Mouse (Mus musculus) CD8-positive naive resting alpha-beta T cell, adult 2 months (primary cell): ENCODE measurements around the gene Eno1.

ENCODE experiments used
- DNase-seq, 2 experiments: peaks; one replicate each; pipeline ENCODE4 v3.0.0; 2022; ENCODE audit warnings: low read depth in 2 of 2, low spot score in 2 of 2

Gene Eno1

GRCm38 (mm10) chr4:150236521-150237481, at the start of gene Eno1:
Eno1 (plus strand) TSS chr4:150236721.
- DNase-seq, result peak; percentile 85 to 94

- DNase-seq, result no peak
These were observed 48.3 kb upstream of the Eno1 start for GRCm38 (mm10) chr4:150188236-150188635.

GRCm38 (mm10) chr4:150192199-150192598, 44.3 kb upstream of the Eno1 start:
- no peak for DNase-seq

- peak; percentile 35 to 57 for DNase-seq
These were observed 42.6 kb upstream of the Eno1 start for GRCm38 (mm10) chr4:150193915-150194314.

GRCm38 (mm10) chr4:150198268-150198667, 38.3 kb upstream of the Eno1 start:
- DNase-seq, result no peak

- no peak for DNase-seq
These were observed 35.3 kb upstream of the Eno1 start, which contains the start of gene Car6 for GRCm38 (mm10) chr4:150201232-150201631. Car6 (minus strand) TSS chr4:150201332.

- DNase-seq, result no peak
These were observed 33.8 kb upstream of the Eno1 start for GRCm38 (mm10) chr4:150202702-150203101.

GRCm38 (mm10) chr4:150204877-150205276, 31.6 kb upstream of the Eno1 start:
- DNase-seq, result no peak

GRCm38 (mm10) chr4:150209751-150210150, 26.8 kb upstream of the Eno1 start:
- DNase-seq, result no peak

GRCm38 (mm10) chr4:150210306-150210705, 26.2 kb upstream of the Eno1 start:
- DNase-seq, result no peak

GRCm38 (mm10) chr4:150211930-150212552, 24.5 kb upstream of the Eno1 start:
- no peak for DNase-seq

- no peak for DNase-seq
These were observed 24.0 kb upstream of the Eno1 start for GRCm38 (mm10) chr4:150212553-150212971.

GRCm38 (mm10) chr4:150213910-150214309, 22.6 kb upstream of the Eno1 start:
- no peak for DNase-seq

GRCm38 (mm10) chr4:150216423-150216822, 20.1 kb upstream of the Eno1 start:
- no peak for DNase-seq

- DNase-seq, result no peak
These were observed 19.4 kb upstream of the Eno1 start for GRCm38 (mm10) chr4:150217042-150217554.

GRCm38 (mm10) chr4:150217935-150218334, 18.6 kb upstream of the Eno1 start:
- no peak for DNase-seq

- peak in 1 of 2 experiments; percentile 49 for DNase-seq
These were observed 16.8 kb upstream of the Eno1 start for GRCm38 (mm10) chr4:150219501-150220292.

GRCm38 (mm10) chr4:150220584-150220983, 15.9 kb upstream of the Eno1 start:
- DNase-seq, result no peak

- no peak for DNase-seq
These were observed 15.4 kb upstream of the Eno1 start for GRCm38 (mm10) chr4:150221017-150221640.

GRCm38 (mm10) chr4:150223830-150224229, 12.7 kb upstream of the Eno1 start:
- no peak for DNase-seq

- no peak for DNase-seq
These were observed 10.8 kb upstream of the Eno1 start for GRCm38 (mm10) chr4:150225700-150226099.
